Mouse (Mus musculus) bone marrow, adult 2 months (tissue): ENCODE measurements at regions not wholly inside any gene's neighbourhood (a gene's known extent, or its start where the extent isn't known, plus 50 kb on each side); places are given as distances from the start of the nearest gene placed in this dataset.

ENCODE experiments used
- H3K27ac ChIP-seq: fragments of 200-500 bp; 2 replicates; pipeline ENCODE4 v1.5.1; 2012; ENCODE audit warnings: low read depth, mild to moderate bottlenecking, control low read depth, inconsistent platforms, low read length; ENCODE audit not compliant: control insufficient read depth, poor library complexity, insufficient read depth
- H3K4me1 ChIP-seq: fragments of 200-500 bp; 2 replicates; pipeline ENCODE4 v1.6.1; 2011; ENCODE audit warnings: low read length; ENCODE audit not compliant: control insufficient read depth, insufficient read depth
- H3K4me3 ChIP-seq: fragments of 200-500 bp; replicated peaks from 2 replicates; pipeline ENCODE3; 2011; ENCODE audit warnings: mild to moderate bottlenecking, low read depth, low read length, control low read depth; ENCODE audit not compliant: control insufficient read depth
- CTCF ChIP-seq: fragments of 200-500 bp; IDR thresholded peaks from 2 replicates; pipeline ENCODE4 v1.5.1; 2011; ENCODE audit warnings: low read length, control low read depth; ENCODE audit not compliant: control insufficient read depth, insufficient read depth
- POLR2A ChIP-seq: fragments of 200-500 bp; IDR thresholded peaks from 2 replicates; pipeline ENCODE4 v1.6.1; 2011; ENCODE audit warnings: low read depth, mild to moderate bottlenecking, control low read depth, low read length, borderline replicate concordance; ENCODE audit not compliant: control insufficient read depth
- WGBS: fragments of 180-500 bp; shearing (Covaris S2); methylation state at CpG from one replicate; pipeline ENCODE4 v1.1.7; 2018; 5-methylcytosine and 5-hydroxymethylcytosine counted together

DNA sequence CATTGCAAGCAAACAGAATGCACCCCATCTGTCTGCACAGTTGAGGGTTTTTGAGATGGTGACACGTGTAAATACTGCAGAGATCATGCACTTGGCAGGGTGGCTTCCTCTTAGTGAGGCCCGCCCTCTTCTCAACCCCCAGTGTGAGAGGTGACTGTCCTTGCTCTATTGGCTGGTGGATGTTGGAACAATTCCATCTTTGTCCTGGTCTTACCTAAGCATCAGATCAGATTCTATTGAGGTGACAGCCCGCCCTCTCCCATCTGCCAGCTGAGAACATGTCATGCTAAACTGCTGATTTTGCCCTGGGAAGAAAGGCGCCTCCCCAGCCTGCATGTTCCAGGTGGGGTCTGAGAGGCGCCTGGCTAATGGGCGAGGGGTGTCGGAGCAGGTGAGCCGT lies 646.4 kb upstream of the 3110018I06Rik start:
- Histone ChIP-seq H3K27ac (no peak overlapping the region), H3K4me1 (no peaks in the 10 kb centered on the region), H3K4me3 (no peak overlapping the region)
- TF ChIP-seq POLR2A (no peak), CTCF (no peak)
- 70% methylated on average over 8 of the region's 8 CpGs for WGBS

- WGBS = 70% methylated on average over 8 of the region's 8 CpGs
- no peak overlapping the region for H3K27ac ChIP-seq
- H3K4me3 ChIP-seq = no peak overlapping the region
- TF ChIP-seq CTCF (no peak), POLR2A (no peak)
- H3K4me1 ChIP-seq = no peaks in the 10 kb centered on the region
Observed at GRCm38 (mm10) chr12:106842396-106842795, 646.0 kb upstream of the 3110018I06Rik start.

GRCm38 (mm10) chr12:106851666-106852065 lies 636.8 kb upstream of the 3110018I06Rik start:
- H3K27ac ChIP-seq = no peak overlapping the region
- no peak for TF ChIP-seq CTCF
- TF ChIP-seq POLR2A = no peak
- 67% methylated on average over 4 of the region's 4 CpGs for WGBS
- H3K4me1 ChIP-seq = no peaks in the 10 kb centered on the region
- no peak overlapping the region for H3K4me3 ChIP-seq

DNA sequence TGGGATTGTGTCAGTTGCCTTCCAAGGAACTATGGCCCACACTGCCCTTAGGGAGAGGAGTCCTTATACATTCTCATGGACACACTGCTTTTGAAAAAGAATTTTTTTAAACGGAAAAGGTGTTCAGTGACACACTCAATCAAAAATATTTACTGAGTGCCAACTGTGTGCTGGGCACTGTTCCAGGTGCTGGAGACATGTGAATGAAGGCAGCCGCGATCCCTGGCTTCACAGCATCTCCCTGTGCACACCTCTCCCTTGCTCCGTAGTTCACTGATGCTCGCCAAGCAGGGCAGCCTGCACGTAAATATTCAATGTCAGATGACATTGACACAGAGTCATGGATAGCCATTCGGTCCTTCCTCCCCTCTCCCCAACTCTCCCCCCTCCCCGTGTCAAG lies 635.7 kb upstream of the 3110018I06Rik start:
- H3K4me1 ChIP-seq = no peaks in the 10 kb centered on the region
- no peak for TF ChIP-seq POLR2A
- no peak for TF ChIP-seq CTCF
- H3K27ac ChIP-seq = no peak overlapping the region
- 74% methylated on average over 8 of the region's 8 CpGs for WGBS
- no peak overlapping the region for H3K4me3 ChIP-seq

DNA sequence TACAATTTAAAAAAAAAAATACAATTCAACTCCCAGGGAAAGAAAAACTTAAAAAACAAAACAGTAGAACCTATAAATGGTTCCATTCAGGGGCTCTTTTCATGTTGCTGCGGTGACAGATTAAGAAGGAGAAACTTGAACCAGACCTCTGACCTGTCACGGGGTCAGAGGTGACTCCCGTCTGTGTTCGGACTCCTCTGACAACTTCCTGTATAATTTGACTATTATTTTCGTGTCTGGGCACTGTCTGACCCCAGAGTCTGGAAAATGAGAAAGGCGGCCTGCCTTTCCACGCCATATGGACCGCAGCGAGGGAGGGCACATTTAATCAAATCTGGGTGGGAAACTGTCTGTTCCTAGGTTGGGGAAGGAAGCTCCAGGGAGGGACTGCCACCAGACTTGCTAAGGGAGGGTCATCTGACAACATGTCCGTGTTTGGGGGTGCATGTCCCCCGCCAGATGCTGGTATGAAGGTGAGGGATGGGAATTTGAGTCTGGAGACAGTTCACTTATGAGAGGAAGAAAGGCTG lies 634.7 kb upstream of the 3110018I06Rik start:
- TF ChIP-seq CTCF = no peak
- TF ChIP-seq POLR2A = no peak
- 66% methylated on average over 11 of the region's 11 CpGs for WGBS

DNA sequence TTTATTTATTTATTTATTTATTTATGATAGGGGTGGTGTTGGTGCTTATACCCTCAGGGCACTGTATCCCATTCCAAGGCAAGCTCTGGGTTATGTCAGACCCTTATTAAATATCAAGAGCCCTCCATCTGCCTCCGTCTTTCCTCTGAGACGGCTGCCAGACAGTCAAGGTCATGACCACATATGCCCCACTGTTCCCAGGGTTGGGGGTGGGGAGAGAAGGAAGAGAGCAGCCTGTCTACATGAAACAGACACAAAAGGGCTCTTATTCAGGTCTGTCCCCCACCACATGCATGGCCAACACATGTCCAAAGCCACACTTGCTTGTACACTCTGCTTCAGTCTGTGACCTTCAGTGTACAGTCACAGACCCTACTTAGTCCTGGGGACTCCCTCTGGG lies 632.9 kb upstream of the 3110018I06Rik start:
- TF ChIP-seq CTCF (no peak), POLR2A (no peak)
- 73% methylated on average over 2 of the region's 2 CpGs for WGBS
- no peak overlapping the region for H3K4me3 ChIP-seq
- no peak overlapping the region for H3K27ac ChIP-seq
- no peaks in the 10 kb centered on the region for H3K4me1 ChIP-seq

More for the DNA sequence above, 634.7 kb upstream of the 3110018I06Rik start:
- Histone ChIP-seq H3K27ac (no peak overlapping the region), H3K4me3 (no peak overlapping the region), H3K4me1 (no peaks in the 10 kb centered on the region)

DNA sequence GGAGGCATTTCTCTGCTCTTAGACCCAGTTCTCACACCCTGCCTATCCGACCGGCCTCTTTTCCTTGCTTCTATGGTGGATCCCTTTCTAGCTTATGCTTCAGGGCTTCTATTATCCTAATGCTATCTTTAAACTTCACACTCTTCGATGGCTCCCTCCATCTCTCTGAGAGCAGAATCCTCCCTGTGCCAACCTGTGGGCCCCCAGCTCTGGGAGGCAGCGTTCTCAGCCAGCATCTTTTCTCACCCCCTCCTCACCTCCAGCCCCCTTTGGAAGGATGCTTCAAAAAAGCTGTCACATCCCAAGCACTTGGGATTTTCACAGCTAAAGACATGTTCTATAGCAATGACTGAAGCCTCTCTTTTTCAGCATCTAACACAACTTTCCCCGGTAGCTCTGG lies 626.8 kb upstream of the 3110018I06Rik start:
- Histone ChIP-seq H3K4me1 (no peaks in the 10 kb centered on the region), H3K27ac (no peak overlapping the region), H3K4me3 (no peak overlapping the region)
- WGBS = 78% methylated on average over 5 of the region's 5 CpGs
- TF ChIP-seq POLR2A (no peak), CTCF (no peak)

DNA sequence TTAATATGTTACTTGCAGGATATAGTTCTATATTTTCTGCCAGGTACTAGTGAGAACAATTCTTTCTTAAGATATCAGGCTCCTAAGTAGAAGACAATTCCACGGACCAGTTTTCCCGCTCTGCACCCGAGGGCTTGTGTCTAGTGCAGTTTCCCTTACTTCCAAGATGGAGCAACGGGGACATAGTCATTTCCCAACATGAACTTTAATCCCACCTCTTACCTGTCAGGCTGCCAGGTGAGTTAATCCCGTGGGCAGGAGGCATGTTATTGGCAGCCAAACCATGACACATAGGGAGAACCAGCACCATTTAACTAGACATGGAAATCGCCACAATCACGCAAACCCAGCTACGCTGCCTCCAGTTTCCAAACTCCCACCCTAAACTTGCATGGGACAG lies 624.4 kb upstream of the 3110018I06Rik start:
- TF ChIP-seq POLR2A (no peak), CTCF (no peak)
- Histone ChIP-seq H3K4me1 (no peaks in the 10 kb centered on the region), H3K27ac (no peak overlapping the region), H3K4me3 (no peak overlapping the region)
- 85% methylated on average over 8 of the region's 8 CpGs for WGBS

DNA sequence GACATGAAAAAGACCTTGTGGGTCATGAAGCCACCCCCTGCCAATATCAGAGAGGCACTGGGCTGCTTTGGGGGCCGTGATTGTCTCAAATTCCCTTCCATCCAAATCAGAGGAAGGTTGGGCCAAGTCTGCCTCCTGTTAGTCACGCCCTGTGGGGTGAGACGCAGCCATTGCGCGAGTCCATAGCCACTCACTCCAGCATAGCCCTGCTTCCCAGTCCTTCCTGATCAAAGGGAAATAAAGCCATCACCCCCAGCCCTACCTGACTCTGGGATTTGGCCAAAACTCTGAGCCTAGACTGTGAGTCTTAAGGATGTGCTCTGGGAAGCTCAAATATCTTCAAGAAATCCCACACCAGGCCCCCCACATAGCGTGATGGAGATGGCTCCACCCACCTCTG lies 620.4 kb upstream of the 3110018I06Rik start:
- Histone ChIP-seq H3K4me3 (no peak overlapping the region), H3K4me1 (no peaks in the 10 kb centered on the region), H3K27ac (no peak overlapping the region)
- no peak for TF ChIP-seq POLR2A
- TF ChIP-seq CTCF = no peak
- 69% methylated on average over 6 of the region's 6 CpGs for WGBS

DNA sequence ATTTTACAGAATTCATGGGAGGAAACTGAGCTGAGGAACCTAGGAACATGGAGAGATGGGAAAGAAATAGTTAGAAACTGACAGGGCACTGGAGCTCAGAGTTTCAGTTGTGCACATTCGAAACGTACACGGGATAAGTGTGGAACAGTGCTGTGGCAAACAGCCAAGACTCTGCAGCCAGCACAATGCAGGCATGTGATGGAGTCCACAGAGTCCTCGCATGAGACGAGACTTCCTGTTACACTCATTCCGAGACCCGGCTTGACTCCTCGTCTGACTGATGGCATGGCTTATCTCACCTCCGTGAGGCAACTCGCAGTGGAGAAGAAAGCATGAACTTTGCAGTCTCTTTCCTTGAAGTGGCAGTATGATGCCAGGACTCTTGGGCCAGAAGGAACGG lies 617.0 kb upstream of the 3110018I06Rik start:
- TF ChIP-seq POLR2A = no peak
- H3K27ac ChIP-seq = no peak overlapping the region
- H3K4me1 ChIP-seq = no peaks in the 10 kb centered on the region
- H3K4me3 ChIP-seq = no peak overlapping the region
- 67% methylated on average over 11 of the region's 11 CpGs for WGBS
